Mouse (Mus musculus) heart, adult 2 months (tissue): ENCODE results near the gene Nr1h4. TPM values are rescaled to one million over a fixed set of nuclear protein-coding genes. Genes with fewer than 3 reads are reported as not detected.

ENCODE experiments used
- DNase-seq, 2 experiments: peaks; one replicate each; pipeline ENCODE4 v3.0.0; 2021
- H3K27ac ChIP-seq: fragments of 200-600 bp; 2 replicates; pipeline ENCODE4 v1.8.1; 2022
- H3K27me3 ChIP-seq: fragments of 200-500 bp; 2 replicates; pipeline ENCODE4 v1.6.1; 2012; ENCODE audit warnings: mild to moderate bottlenecking, low read length, inconsistent platforms, mixed read lengths; ENCODE audit not compliant: control insufficient read depth, insufficient read depth
- H3K36me3 ChIP-seq: fragments of 200-500 bp; 2 replicates; pipeline ENCODE4 v1.6.1; 2012; ENCODE audit warnings: low read length, inconsistent platforms; ENCODE audit not compliant: control insufficient read depth, insufficient read depth
- H3K4me1 ChIP-seq: fragments of 200-500 bp; 2 replicates; pipeline ENCODE4 v1.6.1; 2011; ENCODE audit warnings: low read length; ENCODE audit not compliant: control insufficient read depth, insufficient read depth
- H3K4me3 ChIP-seq: fragments of 200-600 bp; 2 replicates; pipeline ENCODE4 v1.8.1; 2022
- H3K79me2 ChIP-seq: fragments of 200-500 bp; replicated peaks from 2 replicates; pipeline ENCODE4 v1.6.1; 2012; ENCODE audit warnings: mild to moderate bottlenecking, inconsistent platforms, low read length, moderate library complexity, mixed read lengths; ENCODE audit not compliant: control insufficient read depth, insufficient read depth
- H3K9ac ChIP-seq: fragments of 200-500 bp; 2 replicates; pipeline ENCODE4 v1.6.1; 2012; ENCODE audit warnings: low read depth, mild to moderate bottlenecking, control low read depth, inconsistent platforms, low read length, mixed read lengths
- CTCF ChIP-seq: fragments of 200-600 bp; IDR thresholded peaks from 2 replicates; pipeline ENCODE4 v1.8.1; 2022; ENCODE audit warnings: antibody characterized with exemption, mild to moderate bottlenecking, moderate library complexity
- EP300 ChIP-seq: fragments of 200-500 bp; IDR thresholded peaks from 2 replicates; pipeline ENCODE4 v1.6.1; 2011; ENCODE audit warnings: low read depth, low read length, control low read depth; ENCODE audit not compliant: insufficient read depth
- POLR2A ChIP-seq: fragments of 200-500 bp; IDR thresholded peaks from 2 replicates; pipeline ENCODE4 v1.6.1; 2011; ENCODE audit warnings: mild to moderate bottlenecking, low read depth, low read length, control low read depth; ENCODE audit not compliant: insufficient read depth
- WGBS: fragments of 180-500 bp; shearing (Covaris S2); methylation state at CpG from one replicate; pipeline ENCODE4 v1.1.7; 2018; 5-methylcytosine and 5-hydroxymethylcytosine counted together
- intact Hi-C: fragments of 180-260 bp; cut with DNase I; formaldehyde crosslinking; loops from one replicate; pipeline ENCODE4 v1.15.1; 2025
- polyA plus RNA-seq: library from polyadenylated mRNA; depleted of rRNA; stranded (reverse); fragments of >200 nt; gene quantifications from 2 replicates; pipeline ENCODE4 v1.2.3, GENCODE M21; 2012
- total RNA-seq, 2 experiments: library from RNA; stranded (reverse); gene quantifications; 2 replicates each; pipeline ENCODE4 v1.2.3; 2021

Nr1h4 gene
- total and polyA plus RNA-seq, 3 experiments, result 0.20 to 0.48 (median 0.23) TPM

GRCm38 (mm10) chr10:89434509-89435210 lies 98.7 kb downstream of the Nr1h4 start:
- Histone ChIP-seq H3K79me2 (no peaks in the 10 kb centered on the region), H3K36me3 (no peaks in the 10 kb centered on the region), H3K27me3 (no peaks in the 10 kb centered on the region), H3K9ac (no peak overlapping the region), H3K4me3 (no peak overlapping the region), H3K4me1 (no peaks in the 10 kb centered on the region; the same call in 1 of the 2 replicates), H3K27ac (no peak overlapping the region)
- no peak for DNase-seq
- TF ChIP-seq EP300 (no peak), POLR2A (no peak), CTCF (no peak)
- intact Hi-C loops, result no loop called here
- 89% methylated on average over 17 of the region's 17 CpGs for WGBS

- H3K36me3 ChIP-seq, result no peaks in the 10 kb centered on the region
Measured at GRCm38 (mm10) chr10:89432743-89433142, 100.6 kb downstream of the Nr1h4 start.

GRCm38 (mm10) chr10:89430751-89431150 lies 102.6 kb downstream of the Nr1h4 start:
- TF ChIP-seq POLR2A (no peak), EP300 (no peak), CTCF (no peak)
- no peaks in the 10 kb centered on the region for H3K27me3 ChIP-seq
- WGBS, result 93% methylated on average over 7 of the region's 7 CpGs
- H3K79me2 ChIP-seq, result no peaks in the 10 kb centered on the region
- no peak overlapping the region for H3K9ac ChIP-seq
- H3K4me3 ChIP-seq, result no peak overlapping the region
- no peaks in the 10 kb centered on the region for H3K36me3 ChIP-seq
- no peak overlapping the region for H3K27ac ChIP-seq
- peaks cover 1% of the 10 kb centered on the region; the same call in 1 of the 2 replicates for H3K4me1 ChIP-seq
- DNase-seq, result no peak
- intact Hi-C loops, result no loop called here

More at GRCm38 (mm10) chr10:89432743-89433142, 100.6 kb downstream of the Nr1h4 start:
- Histone ChIP-seq H3K27me3 (no peaks in the 10 kb centered on the region), H3K9ac (no peak overlapping the region), H3K79me2 (no peaks in the 10 kb centered on the region), H3K27ac (no peak overlapping the region), H3K4me1 (peaks cover 1% of the 10 kb centered on the region; the same call in 1 of the 2 replicates), H3K4me3 (no peak overlapping the region)
- WGBS, result 89% methylated on average over 13 of the region's 13 CpGs
- intact Hi-C loops, result no loop called here
- TF ChIP-seq CTCF (no peak), POLR2A (no peak), EP300 (no peak)
- no peak for DNase-seq

GRCm38 (mm10) chr10:89424800-89425393 lies 108.5 kb downstream of the Nr1h4 start:
- no peak overlapping the region for H3K4me3 ChIP-seq
- 90% methylated on average over 11 of the region's 11 CpGs for WGBS
- intact Hi-C loops, result no loop called here
- TF ChIP-seq CTCF (no peak), POLR2A (no peak), EP300 (no peak)
- no peaks in the 10 kb centered on the region for H3K36me3 ChIP-seq
- H3K27me3 ChIP-seq, result no peaks in the 10 kb centered on the region
- no peaks in the 10 kb centered on the region for H3K79me2 ChIP-seq
- DNase-seq, result no peak
- H3K4me1 ChIP-seq, result peaks cover 1% of the 10 kb centered on the region; the same call in 1 of the 2 replicates
- no peak overlapping the region for H3K27ac ChIP-seq
- no peak overlapping the region for H3K9ac ChIP-seq

GRCm38 (mm10) chr10:89424217-89424616 lies 109.2 kb downstream of the Nr1h4 start:
- H3K4me3 ChIP-seq, result no peak overlapping the region
- peaks cover 1% of the 10 kb centered on the region; the same call in 1 of the 2 replicates for H3K4me1 ChIP-seq
- TF ChIP-seq CTCF (no peak), POLR2A (no peak), EP300 (no peak)
- H3K9ac ChIP-seq, result no peak overlapping the region
- H3K27me3 ChIP-seq, result no peaks in the 10 kb centered on the region
- H3K36me3 ChIP-seq, result no peaks in the 10 kb centered on the region
- 92% methylated on average over 9 of the region's 9 CpGs for WGBS
- no peak overlapping the region for H3K27ac ChIP-seq
- intact Hi-C loops, result no loop called here
- DNase-seq, result no peak
- H3K79me2 ChIP-seq, result no peaks in the 10 kb centered on the region
